Mouse (Mus musculus) MEL-GATA-1-ER (cell line): Measurements from ENCODE around the gene Olfr1225.
A peak's percentile ranks its signal among the peaks of the same experiment; 100 is the strongest.
"Not testable (repeated sequence)": the region's sequence is repeated elsewhere in the genome, so short reads cannot be mapped to it uniquely, and the experiment has no call there.

Source experiments
- DNase-seq: peaks from one replicate; pipeline ENCODE4 v3.0.0-alpha.2; 2012; ENCODE audit warnings: low read depth; ENCODE audit errors: extremely low read depth

Gene Olfr1225

GRCm38 (mm10) chr2:89174569-89174968 lies at the start of gene Olfr1225:
Gene Olfr1225, minus strand, starts transcription at chr2:89174669.
- DNase-seq: no peak

DNA sequence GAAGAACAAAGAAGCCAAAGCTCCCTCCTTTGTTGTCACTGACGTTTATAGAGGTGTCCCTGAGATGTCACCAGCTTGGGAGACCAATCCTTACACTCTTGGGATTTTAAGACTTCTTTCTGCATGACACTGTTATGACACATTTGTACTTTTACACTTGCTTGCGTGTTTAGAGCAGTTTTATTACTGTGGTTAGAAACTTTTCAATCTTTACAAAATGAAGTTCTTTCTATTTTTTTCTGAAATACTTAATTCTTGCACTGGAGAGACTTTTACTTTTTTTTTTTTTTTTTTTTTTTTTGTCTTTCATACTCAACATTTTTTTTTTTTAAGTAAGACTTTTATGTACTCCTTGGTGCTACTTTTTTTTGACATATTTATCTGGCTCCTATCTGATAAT lies 25.5 kb upstream of the Olfr1225 start, which contains the start of gene Olfr1226:
Gene Olfr1226, minus strand, starts transcription at position 101 of the 400 bp plus-strand sequence.
- no peak for DNase-seq

DNA sequence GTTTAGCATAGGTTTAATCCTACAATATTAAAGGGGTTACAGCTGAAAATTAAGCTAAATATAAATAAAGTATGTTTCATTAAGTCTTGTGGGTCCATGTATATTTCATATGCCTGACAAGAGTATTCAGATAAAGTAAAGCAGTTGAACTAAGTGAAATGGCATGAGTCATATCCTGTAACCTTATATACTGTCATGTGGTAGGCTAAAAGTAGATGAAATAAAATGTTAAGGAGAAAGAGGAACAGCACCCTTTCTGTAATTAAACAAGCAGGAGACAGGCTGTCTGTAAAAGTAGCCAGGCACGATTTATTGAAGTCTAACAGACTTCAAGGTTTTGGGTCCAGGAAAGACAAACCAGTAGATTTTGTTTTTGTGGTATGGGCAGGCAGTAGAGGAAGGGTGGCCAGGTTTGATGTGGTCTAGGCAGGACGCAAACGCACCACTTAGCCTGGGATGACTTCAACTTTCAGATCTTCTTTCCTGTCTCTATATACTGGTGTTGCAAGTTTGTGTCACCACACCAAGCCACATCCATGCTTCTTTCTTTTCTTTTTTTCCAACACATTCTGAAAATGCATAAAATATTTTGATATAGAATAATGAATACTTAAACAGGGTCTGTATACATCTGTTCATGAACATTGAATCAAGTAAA lies 22.0 kb upstream of the Olfr1225 start:
- DNase-seq: peak; percentile 11

GRCm38 (mm10) chr2:89164711-89165110 lies 9.8 kb downstream of the Olfr1225 start:
- not testable (repeated sequence) for DNase-seq

DNA sequence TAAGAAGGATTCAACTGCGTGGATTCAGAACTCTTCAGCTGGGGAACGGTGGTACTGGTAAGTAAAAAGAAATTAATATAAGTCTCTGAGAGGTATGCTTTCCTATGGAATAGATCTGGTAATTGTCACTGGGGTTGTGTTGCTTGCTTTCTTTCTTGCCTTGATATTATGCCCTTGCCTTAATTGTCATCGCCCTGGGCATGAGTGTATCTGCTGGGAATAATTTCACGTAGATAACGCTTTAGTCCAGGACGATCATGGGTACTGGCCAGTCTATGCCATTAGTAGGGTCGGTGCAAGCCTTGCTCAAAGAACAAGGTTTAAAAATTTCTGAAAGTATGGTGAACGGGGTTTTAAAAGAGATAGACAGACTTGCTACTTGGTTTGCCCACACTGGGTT lies 10.5 kb downstream of the Olfr1225 start, which contains the start of gene Olfr1224-ps1:
Gene Olfr1224-ps1, minus strand, starts transcription at position 101 of the 400 bp plus-strand sequence.
- not testable (repeated sequence) for DNase-seq

GRCm38 (mm10) chr2:89151460-89151859 lies 23.0 kb downstream of the Olfr1225 start, which contains the start of gene Olfr1223:
Gene Olfr1223, minus strand, starts transcription at chr2:89151560.
- no peak for DNase-seq

DNA sequence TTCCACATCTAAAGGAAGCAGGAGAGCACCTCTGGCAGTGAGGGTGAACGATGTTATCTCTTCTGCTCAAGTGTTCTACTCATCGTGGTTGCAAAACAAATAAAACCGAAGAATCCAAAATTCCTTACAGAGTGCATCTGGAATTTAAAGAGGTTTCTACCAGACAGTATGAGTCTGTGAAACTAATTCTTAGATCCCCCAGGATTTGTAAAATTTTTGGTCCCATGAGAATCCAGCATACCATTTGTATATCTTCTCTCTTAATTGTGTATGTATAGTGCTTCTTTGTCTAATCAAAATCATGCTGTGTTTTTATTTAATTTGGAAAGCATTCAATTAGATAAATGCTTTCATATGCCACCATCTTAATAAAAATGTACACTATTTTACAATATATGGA lies 41.5 kb downstream of the Olfr1225 start, which contains the start of gene Olfr1222:
Gene Olfr1222, minus strand, starts transcription at position 101 of the 400 bp plus-strand sequence.
- DNase-seq: no peak
